ENCODE assay signal across 24 mouse cellular contexts in the genomic region with DNA sequence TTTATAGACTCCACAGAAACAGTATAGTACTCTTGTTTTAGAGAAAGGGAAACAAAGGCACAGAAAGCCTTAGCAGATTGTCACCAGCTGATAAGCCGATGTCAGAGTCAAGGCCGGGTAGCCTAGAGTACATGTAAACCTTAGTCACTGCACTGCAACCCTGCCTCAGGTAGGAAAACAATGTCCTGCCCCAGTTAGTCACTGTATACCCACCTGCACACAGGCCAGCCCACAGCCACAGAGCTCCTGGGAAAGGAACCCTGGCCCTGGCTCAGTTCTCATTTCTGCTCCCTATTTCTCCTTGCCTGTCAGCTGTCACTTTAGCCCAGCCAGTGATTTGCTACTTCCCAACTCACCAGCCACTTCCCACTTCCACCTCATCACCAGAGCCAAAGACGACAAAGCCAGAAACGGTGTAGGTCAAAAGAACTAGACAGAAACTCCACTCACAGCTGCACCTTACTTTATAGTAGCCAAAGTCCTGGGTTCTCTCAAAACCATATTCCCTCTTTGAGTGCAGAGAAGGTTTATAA.
"Had no signal": no experiment of that assay in that cellular context is flagged by ENCODE, and none has a peak within 500 bp of the region (broad histone marks: within the 10 kb centered on the region; RNA-seq: fewer than 3 reads in every experiment).

No protein-coding gene starts in this region.

- H3K9me3 ChIP-seq: kidney, embryonic 15.5 days; midbrain, embryonic 12.5 days; midbrain, embryonic 15.5 days; neural tube, embryonic 12.5 days; neural tube, embryonic 15.5 days; stomach, embryonic 15.5 days had no signal

- H3K4me2 ChIP-seq: kidney, embryonic 15.5 days; limb, embryonic 12.5 days; lung, embryonic 14.5 days; midbrain, embryonic 12.5 days; midbrain, embryonic 15.5 days; neural tube, embryonic 12.5 days; neural tube, embryonic 15.5 days; stomach, embryonic 15.5 days had no signal

- H3K27me3 ChIP-seq: kidney, embryonic 15.5 days; limb, embryonic 12.5 days; midbrain, embryonic 12.5 days; midbrain, embryonic 15.5 days; neural tube, embryonic 12.5 days; neural tube, embryonic 15.5 days; stomach, embryonic 15.5 days had no signal

- ATAC-seq: liver, postnatal 0 days; lung, postnatal 0 days; midbrain, embryonic 15.5 days had no signal

- H3K4me1 ChIP-seq: neural tube, embryonic 12.5 days; stomach, embryonic 15.5 days had no signal

- H3K27ac ChIP-seq: kidney, embryonic 15.5 days; left cerebral cortex, adult 2 months; limb, embryonic 12.5 days; liver, embryonic 14.5 days; macrophage; midbrain, embryonic 12.5 days; midbrain, embryonic 15.5 days; neural tube, embryonic 12.5 days; neural tube, embryonic 15.5 days; stomach, embryonic 15.5 days had no signal

- H3K9ac ChIP-seq: kidney, embryonic 15.5 days; limb, embryonic 12.5 days; liver, embryonic 14.5 days; liver, postnatal 0 days; lung, embryonic 14.5 days; midbrain, embryonic 12.5 days; midbrain, embryonic 15.5 days; neural tube, embryonic 12.5 days; neural tube, embryonic 15.5 days; stomach, embryonic 15.5 days had no signal

- H3K4me3 ChIP-seq: kidney, embryonic 15.5 days; left cerebral cortex, adult 2 months; limb, embryonic 12.5 days; midbrain, embryonic 12.5 days; midbrain, embryonic 15.5 days; neural tube, embryonic 12.5 days; neural tube, embryonic 15.5 days; stomach, embryonic 15.5 days had no signal

- DNase-seq: kidney, adult 11 months; kidney, adult 8-10 months; kidney, postnatal 10 days; kidney, postnatal 36 days; layer of hippocampus, postnatal 36 days; liver; liver, postnatal 0 days; lung, embryonic 14.5 days; retina, postnatal 1 day; right cerebral cortex, postnatal 25 days; spleen, adult 18-20 months; thymus, adult 2 months; thymus, postnatal 14 days had no signal

- H3K36me3 ChIP-seq: midbrain, embryonic 15.5 days had no signal
